Mouse (Mus musculus) embryonic facial prominence, embryonic 12.5 days (tissue): ENCODE measurements around the gene Bpi. TPM values are rescaled to one million over a fixed set of nuclear protein-coding genes. Genes with fewer than 3 reads are reported as not detected.
A peak's percentile ranks its signal among the peaks of the same experiment; 100 is the strongest.

Experiments used
- ATAC-seq: fragments of 200-750 bp; cut with Nextera tagmentation; 2 replicates; pipeline ENCODE4 v1.8.0; 2017; ENCODE audit not compliant: insufficient number of reproducible peaks, insufficient read depth, low FRiP score, low TSS enrichment
- H3K27ac ChIP-seq: fragments of 300-500 bp; sonication (generic); 2 replicates; pipeline ENCODE4 v1.5.1; 2016; ENCODE audit warnings: mild to moderate bottlenecking
- H3K27me3 ChIP-seq: fragments of 300-500 bp; sonication (generic); 2 replicates; pipeline ENCODE4 v1.6.1; 2016; ENCODE audit warnings: mild to moderate bottlenecking, moderate library complexity
- H3K36me3 ChIP-seq: fragments of 300-500 bp; sonication (generic); 2 replicates; pipeline ENCODE4 v1.6.1; 2016; ENCODE audit warnings: mild to moderate bottlenecking
- H3K4me1 ChIP-seq: fragments of 300-500 bp; sonication (generic); 2 replicates; pipeline ENCODE4 v1.6.1; 2016
- H3K4me2 ChIP-seq: fragments of 300-500 bp; sonication (generic); replicated peaks from 2 replicates; pipeline ENCODE4 v1.6.1; 2016; ENCODE audit warnings: mild to moderate bottlenecking, moderate library complexity
- H3K4me3 ChIP-seq: fragments of 300-500 bp; sonication (generic); 2 replicates; pipeline ENCODE4 v1.5.1; 2016; ENCODE audit warnings: mild to moderate bottlenecking
- H3K9ac ChIP-seq: fragments of 300-500 bp; sonication (generic); 2 replicates; pipeline ENCODE4 v1.6.1; 2016; ENCODE audit warnings: mild to moderate bottlenecking, moderate library complexity
- H3K9me3 ChIP-seq: fragments of 300-500 bp; sonication (generic); 2 replicates; pipeline ENCODE4 v1.6.1; 2016; ENCODE audit warnings: mild to moderate bottlenecking, moderate library complexity
- WGBS: fragments of 180-500 bp; shearing (Covaris S2); methylation state at CpG from one replicate; pipeline ENCODE4 v1.1.7; 2016; 5-methylcytosine and 5-hydroxymethylcytosine counted together
- polyA plus RNA-seq: library from polyadenylated mRNA; unstranded; fragments of >200 nt; fragmentation: Nextera tagmentation; extraction: Ambion mirVana; gene quantifications from 2 replicates; pipeline ENCODE4 v1.2.1, GENCODE M21; 2016

The Bpi gene
- polyA plus RNA-seq, 1 experiment from 2014 or later = not detected

GRCm38 (mm10) chr2:158225301-158225700, 32.6 kb upstream of the Bpi start:
- H3K4me1 ChIP-seq = peaks cover 21% of the 10 kb centered on the region; the same call in 1 of the 2 replicates
- no peaks in the 10 kb centered on the region for H3K9me3 ChIP-seq
- H3K27me3 ChIP-seq = no peaks in the 10 kb centered on the region
- H3K36me3 ChIP-seq = no peaks in the 10 kb centered on the region
- no peak overlapping the region for H3K4me3 ChIP-seq
- no peak for ATAC-seq
- H3K4me2 ChIP-seq = no peak overlapping the region
- WGBS = 71% methylated on average over 5 of the region's 5 CpGs
- H3K27ac ChIP-seq = no peak overlapping the region
- no peak overlapping the region for H3K9ac ChIP-seq

GRCm38 (mm10) chr2:158228670-158229502, 29.0 kb upstream of the Bpi start, which contains the start of gene D630003M21Rik:
Gene D630003M21Rik (minus strand): TSS chr2:158229222.
- 1% methylated on average over 40 of the region's 55 CpGs for WGBS
- Histone ChIP-seq H3K4me1 (peaks cover 19% of the 10 kb centered on the region; the same call in 1 of the 2 replicates), H3K9ac (peak within 1 kb of the TSS; percentile 41), H3K27ac (peak within 1 kb of the TSS; percentile 38), H3K9me3 (no peaks in the 10 kb centered on the region), H3K4me3 (peak within 1 kb of the TSS; percentile 49), H3K4me2 (peak within 1 kb of the TSS; percentile 91), H3K36me3 (no peaks in the 10 kb centered on the region), H3K27me3 (no peaks in the 10 kb centered on the region)
- peak; percentile 70; the same call in 1 of the 2 replicates for ATAC-seq

- Histone ChIP-seq H3K27me3 (no peaks in the 10 kb centered on the region), H3K9ac (peak overlapping the region; percentile 41), H3K36me3 (no peaks in the 10 kb centered on the region), H3K4me2 (peak overlapping the region; percentile 91), H3K4me1 (peaks cover 19% of the 10 kb centered on the region; the same call in 1 of the 2 replicates), H3K9me3 (no peaks in the 10 kb centered on the region), H3K4me3 (peak overlapping the region; percentile 49), H3K27ac (peak overlapping the region; percentile 38; the same call in 1 of the 2 replicates)
- WGBS = 27% methylated on average over 7 of the region's 7 CpGs
- no peak for ATAC-seq
These were observed 28.4 kb upstream of the Bpi start for GRCm38 (mm10) chr2:158229503-158229892.

- H3K36me3 ChIP-seq = no peaks in the 10 kb centered on the region
- no peak for ATAC-seq
- no peak overlapping the region for H3K4me2 ChIP-seq
- 39% methylated on average over 6 of the region's 6 CpGs for WGBS
- no peak overlapping the region for H3K27ac ChIP-seq
- H3K4me1 ChIP-seq = peaks cover 19% of the 10 kb centered on the region; the same call in 1 of the 2 replicates
- no peak overlapping the region for H3K4me3 ChIP-seq
- no peak overlapping the region for H3K9ac ChIP-seq
- H3K27me3 ChIP-seq = no peaks in the 10 kb centered on the region
- H3K9me3 ChIP-seq = no peaks in the 10 kb centered on the region
These were observed 27.3 kb upstream of the Bpi start for GRCm38 (mm10) chr2:158230617-158231016.

- Histone ChIP-seq H3K9me3 (no peaks in the 10 kb centered on the region), H3K27me3 (no peaks in the 10 kb centered on the region), H3K4me3 (no peak overlapping the region), H3K4me2 (no peak overlapping the region), H3K27ac (no peak overlapping the region), H3K4me1 (peaks cover 19% of the 10 kb centered on the region; the same call in 1 of the 2 replicates), H3K36me3 (no peaks in the 10 kb centered on the region), H3K9ac (no peak overlapping the region)
- ATAC-seq = no peak
- WGBS = 33% methylated on average over 5 of the region's 5 CpGs
These were observed 26.8 kb upstream of the Bpi start for GRCm38 (mm10) chr2:158231071-158231470.

- Histone ChIP-seq H3K4me3 (no peak overlapping the region), H3K4me1 (peaks cover 19% of the 10 kb centered on the region; the same call in 1 of the 2 replicates), H3K9me3 (no peaks in the 10 kb centered on the region), H3K27ac (no peak overlapping the region), H3K36me3 (no peaks in the 10 kb centered on the region), H3K27me3 (no peaks in the 10 kb centered on the region), H3K9ac (no peak overlapping the region), H3K4me2 (no peak overlapping the region)
- WGBS = 56% methylated on average over 3 of the region's 3 CpGs
- ATAC-seq = no peak
These were observed 25.5 kb upstream of the Bpi start for GRCm38 (mm10) chr2:158232414-158232813.

GRCm38 (mm10) chr2:158233106-158233505, 24.8 kb upstream of the Bpi start:
- Histone ChIP-seq H3K4me3 (no peak overlapping the region), H3K9me3 (no peaks in the 10 kb centered on the region), H3K36me3 (no peaks in the 10 kb centered on the region), H3K27me3 (no peaks in the 10 kb centered on the region), H3K4me2 (no peak overlapping the region), H3K27ac (no peak overlapping the region), H3K4me1 (peaks cover 18% of the 10 kb centered on the region; the same call in 1 of the 2 replicates), H3K9ac (no peak overlapping the region)
- WGBS = 74% methylated on average over 3 of the region's 3 CpGs
- no peak for ATAC-seq

- H3K9ac ChIP-seq = no peak overlapping the region
- H3K4me3 ChIP-seq = no peak overlapping the region
- ATAC-seq = no peak
- no peaks in the 10 kb centered on the region for H3K27me3 ChIP-seq
- no peaks in the 10 kb centered on the region for H3K36me3 ChIP-seq
- H3K9me3 ChIP-seq = no peaks in the 10 kb centered on the region
- H3K4me1 ChIP-seq = peaks cover 4% of the 10 kb centered on the region; the same call in 1 of the 2 replicates
- no peak overlapping the region for H3K4me2 ChIP-seq
- no peak overlapping the region for H3K27ac ChIP-seq
These were observed 21.2 kb upstream of the Bpi start for GRCm38 (mm10) chr2:158236698-158237097.

- no peak overlapping the region for H3K4me3 ChIP-seq
- no peaks in the 10 kb centered on the region for H3K4me1 ChIP-seq
- H3K4me2 ChIP-seq = no peak overlapping the region
- 85% methylated on average over 5 of the region's 5 CpGs for WGBS
- no peaks in the 10 kb centered on the region for H3K27me3 ChIP-seq
- H3K9ac ChIP-seq = no peak overlapping the region
- H3K36me3 ChIP-seq = no peaks in the 10 kb centered on the region
- no peak overlapping the region for H3K27ac ChIP-seq
- no peaks in the 10 kb centered on the region for H3K9me3 ChIP-seq
- ATAC-seq = no peak
These were observed 19.8 kb upstream of the Bpi start for GRCm38 (mm10) chr2:158238101-158238500.

- ATAC-seq = no peak
- H3K4me1 ChIP-seq = no peaks in the 10 kb centered on the region
- H3K4me2 ChIP-seq = no peak overlapping the region
- H3K9me3 ChIP-seq = no peaks in the 10 kb centered on the region
- 72% methylated on average over 5 of the region's 5 CpGs for WGBS
- H3K27ac ChIP-seq = no peak overlapping the region
- no peak overlapping the region for H3K9ac ChIP-seq
- no peak overlapping the region for H3K4me3 ChIP-seq
- H3K27me3 ChIP-seq = no peaks in the 10 kb centered on the region
- no peaks in the 10 kb centered on the region for H3K36me3 ChIP-seq
These were observed 16.7 kb upstream of the Bpi start for GRCm38 (mm10) chr2:158241126-158241738.

GRCm38 (mm10) chr2:158242170-158242896, 15.6 kb upstream of the Bpi start:
- Histone ChIP-seq H3K27me3 (no peaks in the 10 kb centered on the region), H3K4me1 (no peaks in the 10 kb centered on the region), H3K9me3 (no peaks in the 10 kb centered on the region), H3K4me3 (no peak overlapping the region), H3K4me2 (no peak overlapping the region), H3K27ac (no peak overlapping the region), H3K36me3 (no peaks in the 10 kb centered on the region), H3K9ac (no peak overlapping the region)
- 90% methylated on average over 18 of the region's 18 CpGs for WGBS
- ATAC-seq = no peak
